Mouse (Mus musculus) brain, embryonic 14.5 days (tissue): ENCODE measurements around the gene Gjd3.

Source experiments
- CTCF ChIP-seq: fragments of 200-500 bp; IDR thresholded peaks from 2 replicates; pipeline ENCODE4 v1.5.1; 2012; ENCODE audit warnings: inconsistent platforms, mild to moderate bottlenecking, moderate library complexity, borderline replicate concordance; ENCODE audit not compliant: insufficient read depth, insufficient read length; ENCODE audit errors: extremely low read depth
- POLR2A ChIP-seq: fragments of 200-500 bp; IDR thresholded peaks from 2 replicates; pipeline ENCODE4 v1.6.1; 2012; ENCODE audit warnings: mild to moderate bottlenecking, inconsistent platforms, borderline replicate concordance; ENCODE audit not compliant: poor library complexity, insufficient read depth, insufficient read length, severe bottlenecking; ENCODE audit errors: extremely low read depth

DNA sequence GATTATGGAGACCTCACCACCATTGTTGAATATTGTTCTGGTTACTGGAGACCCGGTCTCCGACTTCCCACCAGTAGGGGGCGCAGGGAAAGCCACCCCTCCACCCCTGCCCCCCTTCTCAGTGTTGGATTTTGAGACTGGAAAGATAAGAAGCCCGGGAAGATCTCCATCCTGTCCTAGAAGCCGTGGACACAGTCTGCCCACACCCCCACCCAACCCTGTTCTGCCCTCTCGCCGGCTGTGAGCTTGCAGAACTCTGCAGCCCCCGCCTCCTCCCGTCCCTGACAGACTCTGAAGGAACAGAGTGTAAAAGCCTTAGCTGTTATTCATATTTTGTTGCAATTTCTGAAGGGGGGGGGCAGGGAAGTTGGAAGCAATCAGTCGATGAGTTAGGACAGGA lies 28.4 kb downstream of the Gjd3 start:
- TF ChIP-seq CTCF (peak; percentile 84), POLR2A (no peak)
